Mouse (Mus musculus) intestine, embryonic 16.5 days (tissue): ENCODE results near the gene Samd14. TPM values are rescaled to one million over a fixed set of nuclear protein-coding genes. Genes with fewer than 3 reads are reported as not detected.
A peak's percentile ranks its signal among the peaks of the same experiment; 100 is the strongest.

Experiments used
- ATAC-seq: fragments of 200-750 bp; cut with Nextera tagmentation; 2 replicates; pipeline ENCODE4 v1.8.0; 2017; ENCODE audit warnings: moderate TSS enrichment, moderate library complexity
- H3K27ac ChIP-seq: fragments of 300-500 bp; sonication (generic); 2 replicates; pipeline ENCODE4 v1.5.1; 2014; ENCODE audit warnings: mild to moderate bottlenecking, low read length
- H3K27me3 ChIP-seq: fragments of 300-500 bp; sonication (generic); replicated peaks from 2 replicates; pipeline ENCODE4 v1.6.1; 2014; ENCODE audit warnings: low read length, control low read depth, mixed read lengths; ENCODE audit not compliant: control insufficient read depth, insufficient read depth
- H3K36me3 ChIP-seq: fragments of 300-500 bp; sonication (generic); 2 replicates; pipeline ENCODE4 v1.6.1; 2014; ENCODE audit warnings: low read length, control low read depth; ENCODE audit not compliant: control insufficient read depth, insufficient read depth
- H3K4me1 ChIP-seq: fragments of 300-500 bp; sonication (generic); 2 replicates; pipeline ENCODE4 v1.6.1; 2014; ENCODE audit warnings: low read length, control low read depth, mixed read lengths; ENCODE audit not compliant: control insufficient read depth, insufficient read depth
- H3K4me2 ChIP-seq: fragments of 300-500 bp; sonication (generic); 2 replicates; pipeline ENCODE4 v1.6.1; 2014; ENCODE audit warnings: low read depth, low read length, control low read depth
- H3K4me3 ChIP-seq: fragments of 300-500 bp; sonication (generic); 2 replicates; pipeline ENCODE4 v1.5.1; 2014; ENCODE audit warnings: mild to moderate bottlenecking, low read length
- H3K9ac ChIP-seq: fragments of 300-500 bp; sonication (generic); 2 replicates; pipeline ENCODE4 v1.6.1; 2014; ENCODE audit warnings: low read depth, low read length
- H3K9me3 ChIP-seq: fragments of 300-500 bp; sonication (generic); 2 replicates; pipeline ENCODE4 v1.6.1; 2016; ENCODE audit warnings: low read length, control low read depth; ENCODE audit not compliant: control insufficient read depth
- WGBS: fragments of 180-500 bp; shearing (Covaris S2); extraction: QIAGEN DNeasy Blood & Tissue Kit; methylation state at CpG from one replicate; pipeline ENCODE4 v1.1.7; 2014; 5-methylcytosine and 5-hydroxymethylcytosine counted together
- polyA plus RNA-seq: library from polyadenylated mRNA; unstranded; fragments of >200 nt; fragmentation: Nextera tagmentation; extraction: Ambion mirVana; gene quantifications from 2 replicates; pipeline ENCODE4 v1.2.1, GENCODE M21; 2015

Samd14 gene
- polyA plus RNA-seq, 1 experiment from 2014 or later, result 13.2 TPM

- Histone ChIP-seq H3K9ac (no peak overlapping the region), H3K4me3 (no peak overlapping the region), H3K4me1 (peaks cover 3% of the 10 kb centered on the region; the same call in 1 of the 2 replicates), H3K9me3 (no peaks in the 10 kb centered on the region), H3K36me3 (no peaks in the 10 kb centered on the region), H3K27me3 (no peaks in the 10 kb centered on the region; the same call in 1 of the 2 replicates), H3K4me2 (no peak overlapping the region), H3K27ac (no peak overlapping the region)
- no peak for ATAC-seq
- 66% methylated on average over 2 of the region's 2 CpGs for whole genome bisulfite sequencing
Observed at GRCm38 (mm10) chr11:94974951-94975350, 34.7 kb upstream of the Samd14 start.

GRCm38 (mm10) chr11:94976199-94976598 lies 33.5 kb upstream of the Samd14 start, which contains the start of gene Sgca:
TSS of gene Sgca (minus strand) at chr11:94976327.
- WGBS, result 62% methylated on average over 5 of the region's 5 CpGs
- H3K27ac ChIP-seq, result no peak within 1 kb of the TSS
- H3K4me3 ChIP-seq, result no peak within 1 kb of the TSS
- H3K4me1 ChIP-seq, result peaks cover 3% of the 10 kb centered on the region; the same call in 1 of the 2 replicates
- no peaks in the 10 kb centered on the region for H3K9me3 ChIP-seq
- H3K4me2 ChIP-seq, result no peak within 1 kb of the TSS
- H3K27me3 ChIP-seq, result no peaks in the 10 kb centered on the region; the same call in 1 of the 2 replicates
- no peak within 1 kb of the TSS for H3K9ac ChIP-seq
- H3K36me3 ChIP-seq, result no peaks in the 10 kb centered on the region
- no peak for ATAC-seq

- no peaks in the 10 kb centered on the region for H3K27me3 ChIP-seq
- H3K4me1 ChIP-seq, result peaks cover 3% of the 10 kb centered on the region; the same call in 1 of the 2 replicates
- peak; percentile 34; the same call in 1 of the 2 replicates for ATAC-seq
- WGBS, result 41% methylated on average over 9 of the region's 9 CpGs
- H3K4me2 ChIP-seq, result peak overlapping the region; percentile 19; the same call in 1 of the 2 replicates
- H3K4me3 ChIP-seq, result peak overlapping the region; percentile 30; the same call in 1 of the 2 replicates
- H3K9ac ChIP-seq, result 0 out of 2 replicates have a peak overlapping the region, but pooled peaks have one; percentile 19
- H3K36me3 ChIP-seq, result no peaks in the 10 kb centered on the region
- H3K9me3 ChIP-seq, result no peaks in the 10 kb centered on the region
- no peak overlapping the region for H3K27ac ChIP-seq
Observed at GRCm38 (mm10) chr11:94978178-94978915, 31.3 kb upstream of the Samd14 start.

- Histone ChIP-seq H3K9me3 (no peaks in the 10 kb centered on the region), H3K27me3 (no peaks in the 10 kb centered on the region), H3K9ac (peak overlapping the region; percentile 53), H3K4me1 (peaks cover 3% of the 10 kb centered on the region; the same call in 1 of the 2 replicates), H3K4me3 (peak overlapping the region; percentile 30), H3K27ac (no peak overlapping the region), H3K4me2 (peak overlapping the region; percentile 52), H3K36me3 (no peaks in the 10 kb centered on the region)
- ATAC-seq, result peak; percentile 94
- 0% methylated on average over 20 of the region's 20 CpGs for WGBS
Observed at GRCm38 (mm10) chr11:94978947-94979346, 30.7 kb upstream of the Samd14 start.

- H3K4me1 ChIP-seq, result peaks cover 3% of the 10 kb centered on the region; the same call in 1 of the 2 replicates
- no peak overlapping the region for H3K4me3 ChIP-seq
- H3K36me3 ChIP-seq, result no peaks in the 10 kb centered on the region
- no peaks in the 10 kb centered on the region for H3K27me3 ChIP-seq
- H3K9ac ChIP-seq, result peak overlapping the region; percentile 53
- WGBS, result 75% methylated on average over 11 of the region's 11 CpGs
- H3K27ac ChIP-seq, result no peak overlapping the region
- H3K4me2 ChIP-seq, result peak overlapping the region; percentile 52; the same call in 1 of the 2 replicates
- ATAC-seq, result no peak
- no peaks in the 10 kb centered on the region for H3K9me3 ChIP-seq
Observed at GRCm38 (mm10) chr11:94979462-94980179, 30.1 kb upstream of the Samd14 start.

- ATAC-seq, result no peak
Observed at GRCm38 (mm10) chr11:94985140-94985539, 24.5 kb upstream of the Samd14 start.

GRCm38 (mm10) chr11:94985822-94986221 lies 23.9 kb upstream of the Samd14 start:
- Histone ChIP-seq H3K27me3 (no peaks in the 10 kb centered on the region), H3K27ac (no peak overlapping the region), H3K4me1 (peaks cover 24% of the 10 kb centered on the region), H3K9ac (no peak overlapping the region), H3K9me3 (no peaks in the 10 kb centered on the region), H3K36me3 (no peaks in the 10 kb centered on the region), H3K4me3 (no peak overlapping the region), H3K4me2 (no peak overlapping the region)
- ATAC-seq, result no peak
- WGBS, result 71% methylated on average over 5 of the region's 5 CpGs

More at GRCm38 (mm10) chr11:94985140-94985539, 24.5 kb upstream of the Samd14 start:
- H3K36me3 ChIP-seq, result no peaks in the 10 kb centered on the region
- 26% methylated on average over 1 of the region's 1 CpGs for WGBS
- H3K27ac ChIP-seq, result no peak overlapping the region
- H3K4me3 ChIP-seq, result no peak overlapping the region
- H3K27me3 ChIP-seq, result no peaks in the 10 kb centered on the region
- H3K4me1 ChIP-seq, result peaks cover 20% of the 10 kb centered on the region
- no peak overlapping the region for H3K9ac ChIP-seq
- no peak overlapping the region for H3K4me2 ChIP-seq
- no peaks in the 10 kb centered on the region for H3K9me3 ChIP-seq

GRCm38 (mm10) chr11:94986435-94986834 lies 23.2 kb upstream of the Samd14 start:
- H3K4me1 ChIP-seq, result peaks cover 24% of the 10 kb centered on the region
- no peaks in the 10 kb centered on the region for H3K27me3 ChIP-seq
- H3K4me3 ChIP-seq, result no peak overlapping the region
- ATAC-seq, result no peak
- no peak overlapping the region for H3K4me2 ChIP-seq
- no peak overlapping the region for H3K9ac ChIP-seq
- 55% methylated on average over 2 of the region's 2 CpGs for WGBS
- no peaks in the 10 kb centered on the region for H3K9me3 ChIP-seq
- no peaks in the 10 kb centered on the region for H3K36me3 ChIP-seq
- H3K27ac ChIP-seq, result no peak overlapping the region

GRCm38 (mm10) chr11:94987341-94987740 lies 22.3 kb upstream of the Samd14 start:
- 47% methylated on average over 6 of the region's 6 CpGs for WGBS
- Histone ChIP-seq H3K4me3 (no peak overlapping the region), H3K4me1 (peaks cover 27% of the 10 kb centered on the region), H3K9me3 (no peaks in the 10 kb centered on the region), H3K36me3 (no peaks in the 10 kb centered on the region), H3K4me2 (no peak overlapping the region), H3K27me3 (no peaks in the 10 kb centered on the region), H3K9ac (no peak overlapping the region), H3K27ac (no peak overlapping the region; the same call in 1 of the 2 replicates)
- ATAC-seq, result no peak
